Mouse (Mus musculus): Measurements from ENCODE around the gene Pfkm.

GRCm38 (mm10) chr15:98106506-98106905, 14.1 kb downstream of the Pfkm start:
- TF ChIP-seq MYOG (IDR thresholded peaks at IDR 0.05; ENCODE audit: control insufficient read depth, extremely low read depth, insufficient read length) (no peak), CTCF (IDR thresholded peaks at IDR 0.05; ENCODE audit: control insufficient read depth, insufficient read depth, insufficient read length) (no peak), MAX (IDR thresholded peaks at IDR 0.05) (no peak), USF1 (IDR thresholded peaks at IDR 0.05; ENCODE audit: low read depth) (no peak), MYOD1 (IDR thresholded peaks at IDR 0.05; ENCODE audit: control insufficient read depth, insufficient read length, low read depth) (no peak)
